Mouse (Mus musculus): Measurements from ENCODE around the gene Znrf1.

DNA sequence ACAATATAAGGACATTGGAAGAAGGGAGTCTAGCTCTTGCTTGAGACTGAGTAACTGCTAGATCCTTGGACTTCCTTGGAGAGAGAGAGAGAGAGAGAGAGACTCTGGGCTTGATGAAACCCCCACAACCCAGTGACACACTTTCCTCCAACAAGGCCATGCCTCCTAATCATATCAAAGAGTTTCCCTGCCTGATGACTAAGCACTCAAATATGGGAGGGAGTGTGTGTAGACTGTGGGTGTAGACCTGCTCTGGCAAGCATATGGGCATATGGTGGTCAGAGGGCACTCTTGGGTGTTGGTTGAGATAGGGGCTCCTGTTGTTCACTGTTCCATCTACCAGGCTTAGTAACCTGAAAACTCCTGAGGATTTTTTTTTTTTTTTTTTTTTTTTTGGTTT lies 102.2 kb downstream of the Znrf1 start:
- TF ChIP-seq CTCF (IDR thresholded peaks at IDR 0.05; ENCODE audit: insufficient read depth, low read length) (no peak), POLR2A (IDR thresholded peaks at IDR 0.05; ENCODE audit: borderline replicate concordance, extremely low read depth, low read depth, low read length) (no peak)
